Mouse (Mus musculus): ENCODE measurements at regions not wholly inside any gene's neighbourhood (a gene's known extent, or its start where the extent isn't known, plus 50 kb on each side); places are given as distances from the start of the nearest gene placed in this dataset.

- H3K27ac ChIP-seq (ENCODE audit: low read length): no peak overlapping the region
- H3K4me1 ChIP-seq (ENCODE audit: control insufficient read depth, insufficient read depth, low read length): no peaks in the 10 kb centered on the region
- H3K27me3 ChIP-seq (replicated peaks; ENCODE audit: control insufficient read depth, insufficient read depth, low read length): no peaks in the 10 kb centered on the region
- H3K4me3 ChIP-seq (ENCODE audit: low read length): no peak overlapping the region
- 7% methylated on average over 1 of the region's 1 CpGs for WGBS
- H3K9me3 ChIP-seq (ENCODE audit: control insufficient read depth, low read length): no peaks in the 10 kb centered on the region
- no peak for ATAC-seq
- H3K36me3 ChIP-seq (ENCODE audit: control insufficient read depth, insufficient read depth, low read length): no peaks in the 10 kb centered on the region
- H3K4me2 ChIP-seq (ENCODE audit: low read depth, low read length): no peak overlapping the region
- H3K9ac ChIP-seq (ENCODE audit: low read depth, low read length): no peak overlapping the region
These were observed 1189.5 kb downstream of the Kcnt2 start for GRCm38 (mm10) chr1:141435452-141435851.

GRCm38 (mm10) chr1:141440234-141440633, 1194.3 kb downstream of the Kcnt2 start:
- ATAC-seq: no peak
- Histone ChIP-seq H3K27me3 (replicated peaks; ENCODE audit: control insufficient read depth, insufficient read depth, low read length) (no peaks in the 10 kb centered on the region), H3K27ac (ENCODE audit: low read length) (no peak overlapping the region), H3K9me3 (ENCODE audit: control insufficient read depth, low read length) (no peaks in the 10 kb centered on the region), H3K4me2 (ENCODE audit: low read depth, low read length) (no peak overlapping the region), H3K9ac (ENCODE audit: low read depth, low read length) (no peak overlapping the region), H3K36me3 (ENCODE audit: control insufficient read depth, insufficient read depth, low read length) (no peaks in the 10 kb centered on the region), H3K4me3 (ENCODE audit: low read length) (no peak overlapping the region), H3K4me1 (ENCODE audit: control insufficient read depth, insufficient read depth, low read length) (no peaks in the 10 kb centered on the region)

- 86% methylated on average over 1 of the region's 1 CpGs for WGBS
- no peak overlapping the region for H3K27ac ChIP-seq (ENCODE audit: low read length)
- H3K27me3 ChIP-seq (replicated peaks; ENCODE audit: control insufficient read depth, insufficient read depth, low read length): no peaks in the 10 kb centered on the region
- H3K9ac ChIP-seq (ENCODE audit: low read depth, low read length): no peak overlapping the region
- no peaks in the 10 kb centered on the region for H3K9me3 ChIP-seq (ENCODE audit: control insufficient read depth, low read length)
- no peak overlapping the region for H3K4me2 ChIP-seq (ENCODE audit: low read depth, low read length)
- no peaks in the 10 kb centered on the region for H3K4me1 ChIP-seq (ENCODE audit: control insufficient read depth, insufficient read depth, low read length)
- H3K4me3 ChIP-seq (ENCODE audit: low read length): no peak overlapping the region
- H3K36me3 ChIP-seq (ENCODE audit: control insufficient read depth, insufficient read depth, low read length): no peaks in the 10 kb centered on the region
- no peak for ATAC-seq
These were observed 1205.0 kb downstream of the Kcnt2 start for GRCm38 (mm10) chr1:141450960-141451359.

- H3K27ac ChIP-seq (ENCODE audit: low read length): no peak overlapping the region
- H3K27me3 ChIP-seq (replicated peaks; ENCODE audit: control insufficient read depth, insufficient read depth, low read length): no peaks in the 10 kb centered on the region
- no peak for ATAC-seq
- H3K9me3 ChIP-seq (ENCODE audit: control insufficient read depth, low read length): no peaks in the 10 kb centered on the region
- no peaks in the 10 kb centered on the region for H3K4me1 ChIP-seq (ENCODE audit: control insufficient read depth, insufficient read depth, low read length)
- H3K4me2 ChIP-seq (ENCODE audit: low read depth, low read length): no peak overlapping the region
- H3K36me3 ChIP-seq (ENCODE audit: control insufficient read depth, insufficient read depth, low read length): no peaks in the 10 kb centered on the region
- no peak overlapping the region for H3K4me3 ChIP-seq (ENCODE audit: low read length)
- H3K9ac ChIP-seq (ENCODE audit: low read depth, low read length): no peak overlapping the region
These were observed 1218.6 kb downstream of the Kcnt2 start for GRCm38 (mm10) chr1:141464576-141464975.
